Mouse (Mus musculus) R1 (cell line): ENCODE results near the gene Cipc.
A peak's percentile ranks its signal among the peaks of the same experiment; 100 is the strongest.

Experiments used
- DNase-seq: peaks from one replicate; pipeline ENCODE4 v3.0.0-alpha.2; 2018; ENCODE audit warnings: low read depth, low spot score

Cipc gene

GRCm38 (mm10) chr12:86931919-86932574 lies 14.8 kb upstream of the Cipc start:
- DNase-seq = no peak

GRCm38 (mm10) chr12:86932575-86932952 lies 14.3 kb upstream of the Cipc start:
- peak; percentile 98 for DNase-seq

- DNase-seq = no peak
Observed at GRCm38 (mm10) chr12:86934748-86935147, 12.1 kb upstream of the Cipc start.

GRCm38 (mm10) chr12:86935692-86936282 lies 11.1 kb upstream of the Cipc start:
- DNase-seq = no peak

DNA sequence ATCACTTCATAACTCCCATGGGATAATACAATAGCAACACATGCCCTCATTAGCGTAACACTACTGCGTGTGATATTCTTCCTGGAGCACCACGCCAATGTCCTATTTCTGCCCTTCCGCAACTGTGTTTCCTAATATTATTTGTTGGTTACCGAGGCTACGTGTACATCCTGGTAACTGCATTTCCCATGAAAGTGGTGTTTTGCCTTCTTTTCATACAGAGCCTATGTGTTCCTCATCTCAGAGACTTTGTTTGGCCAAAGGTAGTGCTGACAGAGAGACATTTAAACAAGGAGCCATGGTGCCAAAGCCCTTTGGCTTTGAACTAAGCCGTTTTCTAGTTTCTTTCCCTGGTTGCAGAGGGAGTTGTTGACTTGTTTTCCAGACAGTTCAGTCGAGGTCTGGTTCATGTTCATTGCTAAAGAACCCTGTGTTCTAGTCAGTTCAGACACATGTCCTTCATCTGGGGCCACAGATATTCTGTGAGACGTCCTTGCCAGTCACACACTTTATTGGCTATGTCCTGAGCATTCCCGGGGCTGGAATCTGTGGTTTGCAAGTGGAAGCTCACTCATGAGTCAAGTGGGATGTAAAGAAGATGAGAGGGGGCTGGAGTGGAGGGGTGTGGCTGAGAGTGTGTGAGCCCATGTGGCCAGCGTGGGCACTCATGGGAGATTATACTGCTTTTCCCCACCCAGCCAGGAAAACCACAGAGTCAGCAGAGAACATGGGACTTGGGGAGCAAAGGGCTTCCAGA lies 10.1 kb upstream of the Cipc start:
- no peak for DNase-seq

GRCm38 (mm10) chr12:86938571-86938970 lies 8.3 kb upstream of the Cipc start:
- DNase-seq = no peak

DNA sequence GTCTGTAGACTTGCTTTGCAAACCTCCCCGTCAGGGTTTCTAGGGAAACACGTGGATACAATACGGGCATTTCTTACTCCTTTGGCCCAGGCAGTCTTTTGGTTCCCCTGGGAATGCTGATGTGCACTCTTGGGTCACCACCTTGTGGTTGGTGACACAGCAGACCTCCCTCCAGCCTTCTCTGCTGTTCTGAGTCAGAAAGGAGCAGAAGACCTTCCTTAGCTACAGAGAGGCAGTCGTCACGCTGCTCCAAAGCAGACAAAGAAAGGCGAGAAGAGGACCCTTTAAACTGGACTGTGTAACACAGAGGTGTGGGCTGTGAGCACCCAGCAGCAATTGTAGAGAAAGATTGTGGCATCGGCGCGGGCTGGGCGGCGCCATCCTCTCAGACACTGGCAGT lies 5.7 kb upstream of the Cipc start:
- DNase-seq = peak; percentile 16

GRCm38 (mm10) chr12:86941734-86942486 lies 4.9 kb upstream of the Cipc start:
- peak; percentile 86 for DNase-seq

- peak; percentile 40 for DNase-seq
Observed at GRCm38 (mm10) chr12:86943421-86943820, 3.4 kb upstream of the Cipc start.

DNA sequence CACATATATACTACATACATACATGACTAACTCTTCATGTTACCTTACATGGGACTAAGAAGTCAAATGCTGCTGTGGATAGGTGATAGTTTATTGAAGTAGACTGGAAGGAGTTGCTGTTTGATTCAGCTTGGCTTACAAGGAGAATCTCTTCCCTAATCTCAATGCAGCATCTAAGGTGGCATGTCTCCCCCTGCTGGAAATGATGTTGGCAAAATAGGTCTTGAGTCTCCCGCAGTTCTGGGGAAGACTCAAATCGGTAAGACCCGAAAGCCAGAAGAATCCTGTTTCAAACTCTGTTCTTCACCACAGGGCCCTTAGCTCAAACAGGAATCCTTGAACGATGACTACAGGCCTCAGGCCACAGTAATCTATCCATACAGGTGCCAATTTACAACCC lies 1.7 kb upstream of the Cipc start:
- peak; percentile 92 for DNase-seq

DNA sequence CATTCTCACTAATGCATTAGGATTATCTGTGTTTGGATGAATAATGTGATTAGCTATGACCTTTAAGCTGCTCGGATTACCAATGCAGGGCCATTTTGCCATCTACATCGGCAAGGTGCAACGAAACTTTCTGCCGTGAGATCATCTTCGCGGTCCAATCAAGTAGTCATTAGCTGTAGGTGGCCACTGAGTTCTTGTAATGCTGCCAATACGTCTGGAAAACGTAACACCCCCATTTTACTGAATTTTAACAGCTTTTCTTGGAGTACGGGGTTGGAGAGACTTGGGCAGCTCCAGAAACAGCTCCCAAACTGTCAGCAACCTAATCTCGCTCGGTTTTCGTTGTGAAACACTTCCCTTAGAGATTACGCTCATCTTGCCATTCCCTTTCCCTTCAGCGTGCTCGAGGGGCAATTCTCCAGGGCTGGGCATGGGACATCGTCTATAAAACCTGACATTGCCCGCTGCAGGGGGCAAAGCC lies 502 bp upstream of the Cipc start:
- peak; percentile 54 for DNase-seq

DNA sequence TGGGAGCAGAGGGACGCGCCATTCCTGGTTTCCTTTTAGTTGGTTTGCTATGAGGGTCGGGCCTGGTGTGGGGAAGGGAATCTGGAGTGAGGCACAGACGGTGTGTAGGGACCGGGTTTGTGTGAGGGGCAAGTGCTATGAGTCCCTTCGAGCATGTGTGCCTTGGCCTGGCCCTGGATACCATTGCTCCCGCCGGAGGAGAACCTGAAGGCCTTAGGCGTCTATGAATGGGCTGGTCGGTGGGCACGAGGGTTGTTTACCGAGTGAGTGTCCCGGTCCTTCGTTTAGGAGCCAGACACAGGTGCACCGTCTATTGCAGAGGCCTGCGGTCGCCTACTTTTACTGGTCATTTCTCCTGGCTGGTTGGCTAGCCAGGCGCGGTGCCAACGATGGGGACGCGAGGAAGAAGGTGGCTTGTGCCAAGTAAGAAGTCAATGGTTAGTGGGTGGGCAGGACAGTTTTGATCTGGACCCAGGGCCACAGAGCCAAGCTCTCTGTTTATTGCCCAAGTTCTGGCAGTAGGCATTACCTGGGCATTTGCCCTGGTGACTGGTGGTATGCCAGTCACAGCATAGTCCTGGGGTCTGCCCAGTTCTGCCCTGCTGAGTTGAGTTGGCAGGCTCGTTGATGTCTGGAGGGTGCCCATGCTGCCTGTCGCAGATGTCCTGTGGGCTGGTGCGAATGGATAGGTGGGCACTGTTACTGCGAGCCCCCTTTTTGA lies 998 bp downstream of the Cipc start:
- no peak for DNase-seq

DNA sequence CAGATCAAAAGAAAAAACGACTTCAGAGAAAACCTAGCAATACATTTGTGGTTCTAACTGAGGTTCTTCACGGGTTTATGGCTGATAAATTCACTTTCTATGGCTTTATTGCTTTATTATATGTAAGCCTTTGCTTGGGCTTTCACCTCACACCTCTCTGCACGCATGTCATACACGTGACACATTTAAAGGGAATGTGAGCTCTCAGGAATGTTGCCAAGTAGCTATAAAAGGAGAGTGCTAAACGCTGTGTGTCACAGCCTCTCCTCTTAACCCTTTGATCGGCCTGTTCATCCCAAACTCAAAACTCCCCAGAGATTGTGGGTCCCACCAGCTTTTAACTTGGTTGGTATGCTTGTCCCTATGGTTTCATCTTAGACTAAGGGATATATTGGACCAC lies 1.8 kb downstream of the Cipc start:
- DNase-seq = peak; percentile 59

GRCm38 (mm10) chr12:86949501-86949900 lies 2.7 kb downstream of the Cipc start:
- DNase-seq = no peak

GRCm38 (mm10) chr12:86950161-86950960 lies 3.5 kb downstream of the Cipc start:
- DNase-seq = no peak

DNA sequence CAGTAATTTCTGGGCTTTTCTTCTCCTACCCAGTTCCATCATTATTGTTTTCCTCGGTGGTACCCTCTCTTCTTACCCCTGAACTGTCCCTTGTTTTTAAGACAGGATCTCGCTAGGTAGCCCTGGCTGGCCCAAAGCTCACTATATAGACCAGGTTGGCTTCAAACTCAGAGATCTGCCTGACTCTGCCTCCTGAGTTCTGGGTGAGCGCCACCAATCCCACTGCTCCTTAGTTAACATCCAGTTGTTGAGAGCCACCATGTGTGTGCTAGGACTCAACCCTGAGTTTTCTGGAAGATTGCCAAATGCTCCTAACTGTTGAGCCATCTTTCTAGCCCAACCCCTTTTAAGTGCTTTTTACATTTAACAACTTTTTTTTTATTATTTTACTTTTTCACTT lies 4.1 kb downstream of the Cipc start:
- no peak for DNase-seq

- no peak for DNase-seq
Observed at GRCm38 (mm10) chr12:86952331-86952850, 5.5 kb downstream of the Cipc start.

DNA sequence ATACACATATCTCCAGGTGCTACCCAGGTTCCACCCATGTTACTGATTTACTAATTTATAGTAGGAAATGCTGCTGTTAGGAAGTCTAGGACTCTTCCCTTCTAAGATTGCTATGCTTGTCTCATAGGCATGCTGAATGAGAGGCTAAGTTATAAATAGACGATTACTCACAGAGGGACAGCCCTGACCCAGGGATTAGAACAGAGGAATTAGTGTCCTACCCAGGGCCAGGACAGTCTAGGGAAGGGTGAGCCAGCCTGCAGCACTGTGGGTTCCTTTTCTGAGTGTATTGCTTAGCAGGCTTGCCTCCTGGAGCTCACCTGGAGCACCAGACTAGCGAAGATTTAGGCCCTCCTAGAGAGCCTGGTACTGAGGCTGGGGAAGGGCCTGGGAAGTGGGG lies 9.1 kb downstream of the Cipc start:
- DNase-seq = no peak

GRCm38 (mm10) chr12:86958558-86958957 lies 11.7 kb downstream of the Cipc start:
- no peak for DNase-seq

- DNase-seq = no peak
Observed at GRCm38 (mm10) chr12:86959661-86960060, 12.8 kb downstream of the Cipc start.
